Mouse (Mus musculus) erythroblast, embryonic 14.5 days (primary cell): Measurements from ENCODE around the gene Mfn2.

Experiments
- GATA1 ChIP-seq: IDR thresholded peaks from 2 replicates; pipeline ENCODE4 v1.6.1; 2012; ENCODE audit warnings: low read length, inconsistent platforms, mixed read lengths
- TAL1 ChIP-seq: IDR thresholded peaks from 3 replicates; pipeline ENCODE4 v1.6.1; 2012; ENCODE audit warnings: low read length, inconsistent platforms, mixed read lengths

DNA sequence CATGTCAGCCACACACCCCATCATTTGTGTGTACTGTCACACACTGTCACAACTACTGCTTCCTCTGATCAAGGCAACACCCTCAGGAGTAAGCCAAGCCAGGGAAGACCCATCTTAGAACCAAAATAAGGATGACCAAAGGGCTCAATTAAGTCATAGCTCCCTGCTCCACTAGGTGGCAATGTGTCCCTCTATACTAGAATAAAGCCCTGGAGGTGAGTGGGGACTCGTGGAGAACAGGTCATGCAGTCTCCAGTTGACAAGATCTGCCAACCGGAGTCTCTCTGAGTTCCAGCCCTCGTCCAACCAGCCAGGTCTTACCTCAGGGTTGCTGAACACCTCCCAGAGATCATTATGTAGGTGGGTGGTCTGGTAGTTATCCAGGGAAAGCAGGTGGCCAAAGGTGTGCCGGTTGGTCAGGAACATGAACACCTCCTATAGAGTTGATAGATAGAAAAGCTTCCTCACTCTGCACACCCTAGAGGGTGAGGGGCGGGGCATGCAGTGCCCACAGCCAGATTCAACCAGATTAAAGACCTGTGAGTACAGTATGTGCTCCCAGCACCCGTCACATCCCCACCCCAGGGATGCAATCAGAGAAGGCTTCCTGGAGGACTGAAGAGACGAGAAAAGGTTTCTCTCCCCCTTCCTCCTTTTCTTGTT lies 14.1 kb upstream of the Mfn2 start:
- TF ChIP-seq GATA1 (no peak), TAL1 (no peak)
